Mouse (Mus musculus) hindbrain, embryonic 15.5 days (tissue): ENCODE results near the gene Odf3l2. TPM values are rescaled to one million over a fixed set of nuclear protein-coding genes. Genes with fewer than 3 reads are reported as not detected.
A peak's percentile ranks its signal among the peaks of the same experiment; 100 is the strongest.

Experiments used
- ATAC-seq: fragments of 200-750 bp; cut with Nextera tagmentation; 2 replicates; pipeline ENCODE4 v1.8.0; 2017; ENCODE audit warnings: low read depth, moderate number of reproducible peaks, moderate TSS enrichment; ENCODE audit not compliant: low FRiP score
- H3K27ac ChIP-seq: fragments of 300-500 bp; sonication (generic); replicated peaks from 2 replicates; pipeline ENCODE4 v1.5.1; 2015; ENCODE audit warnings: mild to moderate bottlenecking, inconsistent platforms
- H3K27me3 ChIP-seq: fragments of 300-500 bp; sonication (generic); 2 replicates; pipeline ENCODE4 v1.6.1; 2015; ENCODE audit warnings: control low read depth, inconsistent platforms
- H3K36me3 ChIP-seq: fragments of 300-500 bp; sonication (generic); 2 replicates; pipeline ENCODE4 v1.6.1; 2015; ENCODE audit warnings: control low read depth, inconsistent platforms
- H3K4me1 ChIP-seq: fragments of 300-500 bp; sonication (generic); replicated peaks from 2 replicates; pipeline ENCODE4 v1.6.1; 2015; ENCODE audit warnings: control low read depth, inconsistent platforms
- H3K4me2 ChIP-seq: fragments of 300-500 bp; sonication (generic); 2 replicates; pipeline ENCODE4 v1.6.1; 2015; ENCODE audit warnings: moderate library complexity, mild to moderate bottlenecking, inconsistent platforms
- H3K4me3 ChIP-seq: fragments of 300-500 bp; sonication (generic); 2 replicates; pipeline ENCODE4 v1.5.1; 2015; ENCODE audit warnings: mild to moderate bottlenecking, inconsistent platforms
- H3K9ac ChIP-seq: fragments of 300-500 bp; sonication (generic); 2 replicates; pipeline ENCODE4 v1.6.1; 2015; ENCODE audit warnings: inconsistent platforms
- H3K9me3 ChIP-seq: fragments of 300-500 bp; sonication (generic); 2 replicates; pipeline ENCODE4 v1.6.1; 2016; ENCODE audit warnings: control low read depth, inconsistent platforms
- WGBS: fragments of 180-500 bp; shearing (Covaris S2); methylation state at CpG from one replicate; pipeline ENCODE4 v1.1.7; 2015; 5-methylcytosine and 5-hydroxymethylcytosine counted together
- polyA plus RNA-seq: library from polyadenylated mRNA; unstranded; fragments of >200 nt; fragmentation: Nextera tagmentation; extraction: Ambion mirVana; gene quantifications from 2 replicates; pipeline ENCODE4 v1.2.1, GENCODE M21; 2015

Odf3l2 gene
- polyA plus RNA-seq, 1 experiment from 2014 or later = 0.43 TPM

DNA sequence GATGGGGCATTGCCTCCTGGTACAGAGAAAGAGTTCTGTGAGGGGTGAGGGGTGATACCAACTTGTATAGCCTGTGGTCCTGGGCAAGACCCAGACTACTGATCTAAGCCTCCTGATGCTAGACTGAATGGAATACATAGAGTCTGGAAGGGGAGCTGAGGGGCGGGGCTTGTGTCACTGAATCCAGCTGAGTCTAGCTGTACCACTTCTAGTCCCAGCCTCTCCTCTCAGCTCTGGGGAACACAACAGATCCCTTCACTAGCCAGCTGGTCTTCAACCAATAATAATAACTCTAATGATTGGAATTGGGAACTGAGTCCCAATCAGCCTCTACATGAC, 31.3 kb downstream of the Odf3l2 start:
- Histone ChIP-seq H3K9ac (peak overlapping the region; percentile 66; the same call in 1 of the 2 replicates), H3K9me3 (no peaks in the 10 kb centered on the region), H3K27ac (peak overlapping the region; percentile 50; the same call in 1 of the 2 replicates), H3K4me2 (peak overlapping the region; percentile 97), H3K36me3 (no peaks in the 10 kb centered on the region; the same call in 1 of the 2 replicates), H3K4me1 (peaks cover 28% of the 10 kb centered on the region), H3K27me3 (peaks cover 19% of the 10 kb centered on the region), H3K4me3 (peak overlapping the region; percentile 69)
- ATAC-seq = no peak; the same call in 1 of the 2 replicates
- 83% methylated on average over 1 of the region's 1 CpGs for WGBS

DNA sequence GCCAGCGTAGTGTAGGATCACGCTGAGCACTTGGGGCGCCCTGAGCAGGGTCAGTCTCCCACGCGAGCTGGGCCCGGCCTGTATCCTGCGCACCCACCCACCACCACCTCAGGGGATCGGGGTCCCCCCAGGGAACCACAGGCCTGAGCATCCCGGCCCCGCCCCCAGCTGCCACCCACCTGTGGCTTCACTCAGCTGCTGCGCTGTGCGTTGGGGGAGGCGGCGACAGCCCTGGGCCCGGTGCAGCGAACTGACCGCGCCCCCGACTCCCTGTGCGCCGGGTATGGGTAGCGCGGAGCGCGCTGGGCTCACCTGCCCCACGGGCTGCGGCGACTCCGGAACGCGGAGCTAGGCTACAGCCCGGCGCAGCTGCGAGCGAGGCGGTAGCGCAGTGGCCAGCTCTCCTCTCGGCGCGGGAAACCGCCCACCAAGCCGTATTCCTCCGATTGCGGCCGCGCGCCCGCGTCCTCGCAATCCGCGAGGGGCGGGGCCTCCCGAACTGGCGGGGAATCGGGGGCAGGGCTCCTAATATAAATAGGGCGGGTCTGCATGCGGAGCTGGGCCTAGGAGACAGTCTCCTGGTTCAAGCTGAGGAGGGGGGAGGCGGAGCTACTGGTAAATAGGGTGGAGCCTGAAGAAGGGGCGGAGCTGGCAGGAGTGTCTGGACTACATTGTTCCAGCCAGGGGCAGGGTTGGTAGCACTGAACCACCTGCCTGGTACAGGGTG, 31.8 kb downstream of the Odf3l2 start, which contains the start of gene C2cd4c:
TSS of gene C2cd4c (minus strand) at position 448 of the 727 bp plus-strand sequence.
- H3K4me2 ChIP-seq = peak within 1 kb of the TSS; percentile 97
- ATAC-seq = peak; percentile 90
- H3K9ac ChIP-seq = peak within 1 kb of the TSS; percentile 66
- H3K4me3 ChIP-seq = peak within 1 kb of the TSS; percentile 69
- H3K36me3 ChIP-seq = no peaks in the 10 kb centered on the region; the same call in 1 of the 2 replicates
- H3K9me3 ChIP-seq = no peaks in the 10 kb centered on the region
- 1% methylated on average over 60 of the region's 60 CpGs for WGBS
- H3K4me1 ChIP-seq = peaks cover 28% of the 10 kb centered on the region
- H3K27ac ChIP-seq = peak within 1 kb of the TSS; percentile 50; the same call in 1 of the 2 replicates
- peaks cover 19% of the 10 kb centered on the region for H3K27me3 ChIP-seq

DNA sequence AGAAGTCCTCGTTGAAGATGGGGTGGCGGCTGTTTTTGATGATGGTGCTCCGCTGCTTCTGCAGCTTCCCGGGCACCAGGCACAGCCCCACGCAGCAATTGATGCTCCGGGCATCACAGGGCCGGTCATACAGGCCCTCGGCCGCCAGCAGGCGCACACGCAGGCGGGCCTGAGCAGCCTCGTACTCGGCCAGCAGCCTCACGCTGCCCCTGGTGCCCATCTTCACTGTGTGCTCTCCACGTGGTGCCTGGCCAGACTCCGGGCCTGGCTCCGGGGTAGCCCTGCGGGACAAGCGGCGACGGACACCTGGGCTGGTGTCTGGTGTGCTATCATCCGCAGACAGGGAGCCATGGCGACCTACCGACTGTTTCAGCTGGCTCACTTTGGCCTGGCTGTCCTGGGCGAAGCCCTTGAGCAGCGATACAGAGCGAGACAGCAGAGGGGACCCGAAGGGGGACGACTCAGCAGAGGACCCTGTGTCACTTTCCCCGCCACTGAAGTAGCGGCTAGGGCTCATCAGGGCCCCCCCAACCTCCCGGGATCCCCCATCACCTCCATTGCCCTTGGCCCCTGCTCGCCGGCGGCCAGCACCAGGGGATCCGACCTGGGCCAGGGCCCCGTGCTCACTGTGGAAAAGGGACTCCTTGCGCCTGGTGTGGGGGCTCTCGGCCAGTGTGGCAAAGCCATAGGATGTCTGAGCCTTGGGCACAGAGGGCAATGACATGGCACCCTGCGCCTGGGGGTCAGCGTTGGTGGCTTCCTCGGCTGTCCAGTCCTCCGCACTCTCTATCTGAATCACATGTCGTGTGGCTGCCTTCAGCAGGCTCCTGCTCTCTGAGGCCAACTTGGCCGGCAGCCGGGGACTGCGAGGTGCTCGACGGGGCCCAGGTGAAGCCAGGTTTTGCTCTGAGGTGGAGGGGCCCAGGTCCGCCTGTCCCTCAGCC, 33.1 kb downstream of the Odf3l2 start:
- peak overlapping the region; percentile 69 for H3K4me3 ChIP-seq
- H3K9ac ChIP-seq = peak overlapping the region; percentile 66; the same call in 1 of the 2 replicates
- peak overlapping the region; percentile 97 for H3K4me2 ChIP-seq
- no peak overlapping the region for H3K27ac ChIP-seq
- no peaks in the 10 kb centered on the region for H3K36me3 ChIP-seq
- ATAC-seq = no peak
- peaks cover 19% of the 10 kb centered on the region for H3K27me3 ChIP-seq
- H3K4me1 ChIP-seq = peaks cover 28% of the 10 kb centered on the region
- WGBS = 11% methylated on average over 51 of the region's 51 CpGs
- no peaks in the 10 kb centered on the region for H3K9me3 ChIP-seq

DNA sequence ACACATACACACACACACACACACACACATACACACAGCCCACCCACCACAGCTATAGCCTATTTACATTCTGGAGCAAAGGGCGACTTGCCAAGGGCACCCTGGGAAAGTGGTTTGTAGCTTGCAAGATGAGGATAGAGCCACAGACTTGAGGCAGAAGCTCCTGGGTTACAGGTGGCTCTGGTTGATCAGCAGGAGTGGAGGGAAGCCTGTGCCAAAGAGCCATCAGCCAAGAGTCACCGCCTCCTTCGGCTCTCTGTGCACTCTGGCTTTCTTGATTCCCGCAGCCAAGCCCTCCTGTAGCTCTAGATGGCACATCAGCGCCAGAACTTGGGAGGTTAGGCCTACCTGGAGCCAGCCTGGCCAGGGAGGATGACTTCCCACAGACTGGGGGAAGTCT, 34.2 kb downstream of the Odf3l2 start:
- 27% methylated on average over 5 of the region's 5 CpGs for WGBS
- Histone ChIP-seq H3K27ac (no peak overlapping the region), H3K27me3 (peaks cover 19% of the 10 kb centered on the region), H3K4me3 (no peak overlapping the region), H3K4me1 (peaks cover 28% of the 10 kb centered on the region), H3K4me2 (no peak overlapping the region), H3K36me3 (no peaks in the 10 kb centered on the region), H3K9ac (no peak overlapping the region), H3K9me3 (no peaks in the 10 kb centered on the region)
- ATAC-seq = no peak

DNA sequence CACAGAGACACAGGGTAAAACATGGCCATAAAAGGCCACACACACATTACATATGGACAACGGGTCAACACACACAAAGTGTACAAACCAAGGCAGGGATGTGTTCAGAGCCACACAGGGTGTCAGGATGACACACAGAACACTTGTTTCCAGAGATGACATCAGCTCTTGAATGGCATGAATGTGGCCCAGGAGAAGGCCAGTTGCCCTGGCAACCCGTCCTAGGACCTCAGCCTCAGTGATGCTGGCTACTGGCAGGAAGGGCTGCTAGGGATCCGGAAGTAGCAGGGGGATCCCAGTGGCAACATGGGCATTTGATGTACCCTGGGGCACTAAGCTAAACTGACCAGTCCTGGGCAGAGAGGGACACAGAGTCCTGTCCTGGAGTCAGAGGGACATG, 36.3 kb downstream of the Odf3l2 start:
- Histone ChIP-seq H3K27me3 (peaks cover 19% of the 10 kb centered on the region), H3K36me3 (no peaks in the 10 kb centered on the region), H3K9ac (no peak overlapping the region), H3K9me3 (no peaks in the 10 kb centered on the region), H3K27ac (no peak overlapping the region), H3K4me3 (no peak overlapping the region), H3K4me1 (peaks cover 28% of the 10 kb centered on the region), H3K4me2 (no peak overlapping the region)
- ATAC-seq = no peak
- WGBS = 70% methylated on average over 3 of the region's 3 CpGs

DNA sequence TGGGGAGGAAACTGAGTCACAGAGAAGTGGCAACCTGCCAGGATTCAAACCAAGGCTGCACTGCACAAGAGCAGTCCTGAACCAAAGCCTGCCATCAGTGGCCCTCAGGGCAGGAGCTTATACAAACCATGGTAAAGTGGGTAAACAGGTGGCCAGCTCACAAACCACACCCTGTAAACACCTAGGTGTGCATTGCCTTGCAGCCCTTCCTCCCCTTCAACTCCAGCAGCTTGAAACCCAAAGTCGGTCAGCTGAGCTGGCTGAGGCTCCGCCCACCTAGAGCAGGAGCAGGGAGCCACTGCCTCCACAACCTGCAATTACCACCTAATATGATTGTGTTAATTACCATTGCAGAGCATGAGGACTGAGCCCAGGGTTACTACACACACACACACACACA, 37.6 kb downstream of the Odf3l2 start:
- peaks cover 12% of the 10 kb centered on the region for H3K27me3 ChIP-seq
- 46% methylated on average over 2 of the region's 2 CpGs for WGBS
- no peaks in the 10 kb centered on the region for H3K36me3 ChIP-seq
- no peak overlapping the region for H3K4me3 ChIP-seq
- ATAC-seq = no peak
- no peak overlapping the region for H3K27ac ChIP-seq
- H3K4me2 ChIP-seq = no peak overlapping the region
- H3K9me3 ChIP-seq = no peaks in the 10 kb centered on the region
- H3K9ac ChIP-seq = no peak overlapping the region
- peaks cover 20% of the 10 kb centered on the region for H3K4me1 ChIP-seq

DNA sequence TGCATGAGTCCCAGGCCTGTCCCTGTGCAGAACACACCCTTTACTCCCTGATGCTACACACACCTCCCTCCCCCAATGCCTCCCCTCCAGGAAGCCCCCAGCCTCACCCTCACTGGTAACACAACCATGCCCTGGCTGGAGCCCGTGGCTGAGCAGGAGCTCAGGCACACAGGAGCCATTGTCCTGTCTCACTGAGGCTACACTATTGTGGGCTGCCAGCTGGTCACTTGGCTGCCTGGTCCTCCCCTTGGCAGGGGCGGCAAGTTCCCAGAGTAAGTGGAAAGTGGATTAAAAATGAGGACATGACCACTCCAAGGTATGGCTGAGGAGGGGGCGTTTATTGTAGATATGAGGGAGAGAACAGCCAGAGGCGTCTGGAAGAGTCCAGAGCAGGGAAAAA, 39.0 kb downstream of the Odf3l2 start:
- peak; percentile 41; the same call in 1 of the 2 replicates for ATAC-seq
- H3K4me1 ChIP-seq = peaks cover 7% of the 10 kb centered on the region; the same call in 1 of the 2 replicates
- no peak overlapping the region for H3K4me3 ChIP-seq
- WGBS = 68% methylated on average over 4 of the region's 4 CpGs
- H3K4me2 ChIP-seq = no peak overlapping the region
- H3K9ac ChIP-seq = no peak overlapping the region
- no peaks in the 10 kb centered on the region for H3K9me3 ChIP-seq
- no peaks in the 10 kb centered on the region for H3K36me3 ChIP-seq
- H3K27ac ChIP-seq = no peak overlapping the region
- H3K27me3 ChIP-seq = no peaks in the 10 kb centered on the region

DNA sequence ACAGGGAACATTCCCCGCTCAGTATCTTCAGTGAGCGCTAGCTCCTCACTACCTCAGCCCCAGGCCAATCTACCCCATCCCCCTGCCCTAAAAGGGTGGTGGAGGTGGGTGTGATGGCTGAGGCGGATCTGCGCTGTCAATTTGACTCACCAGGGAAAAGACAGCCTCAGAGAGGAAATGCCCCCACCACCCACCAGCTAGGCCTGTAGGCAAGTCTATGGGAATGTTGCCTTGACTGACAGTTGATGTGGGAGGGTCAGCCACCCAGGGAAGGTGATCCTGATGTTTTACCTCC, 47.7 kb downstream of the Odf3l2 start:
- H3K4me3 ChIP-seq = no peak overlapping the region
- no peak for ATAC-seq
- no peak overlapping the region for H3K4me2 ChIP-seq
- H3K27ac ChIP-seq = no peak overlapping the region
- H3K4me1 ChIP-seq = 0 out of 2 replicates have a peak, but pooled peaks cover 3% of the 10 kb centered on the region
- peaks cover 16% of the 10 kb centered on the region; the same call in 1 of the 2 replicates for H3K27me3 ChIP-seq
- no peak overlapping the region for H3K9ac ChIP-seq
- H3K36me3 ChIP-seq = no peaks in the 10 kb centered on the region
- no peaks in the 10 kb centered on the region for H3K9me3 ChIP-seq
- WGBS = 71% methylated on average over 4 of the region's 4 CpGs

DNA sequence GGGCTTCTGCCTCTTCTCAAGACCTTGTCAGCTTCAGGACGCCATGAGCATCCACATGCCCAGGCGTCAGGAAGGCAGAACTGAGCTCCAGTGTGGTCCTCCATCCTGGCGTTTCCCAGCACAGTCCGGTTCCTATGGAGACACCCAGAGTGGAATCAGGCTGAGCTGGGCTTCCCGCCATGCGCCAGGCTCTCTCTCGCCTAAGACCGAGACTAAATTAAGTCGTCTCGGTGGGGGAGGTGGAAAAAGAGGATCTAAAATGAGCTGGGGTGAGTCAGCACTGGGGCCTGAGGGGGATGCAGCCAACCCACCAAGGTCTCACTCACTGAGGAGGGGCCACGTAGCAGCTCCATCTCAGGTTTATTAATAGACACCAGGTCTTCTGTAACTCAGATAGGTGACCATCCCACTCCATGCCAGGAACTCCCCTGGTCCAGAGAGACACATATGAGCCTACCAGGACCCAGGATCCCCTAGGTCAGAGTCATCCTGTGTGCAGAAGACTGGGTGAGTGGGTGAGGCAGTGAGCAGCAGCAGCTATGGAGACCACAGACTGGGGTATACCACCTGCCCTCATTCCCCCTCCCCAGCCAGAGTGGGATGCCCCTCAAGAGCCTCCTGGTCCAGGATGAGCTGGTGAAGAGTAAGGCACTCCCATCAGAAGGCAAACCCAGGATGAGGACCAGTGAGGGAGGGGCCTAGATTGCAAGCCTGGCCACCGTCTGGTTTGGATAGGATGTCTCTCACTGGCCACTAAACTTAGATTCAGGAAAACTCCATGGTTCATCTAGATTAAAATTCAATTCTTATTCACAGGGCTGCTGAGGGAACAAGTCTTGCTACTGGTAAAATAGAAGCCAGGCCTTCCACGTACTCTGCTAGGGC, 48.2 kb downstream of the Odf3l2 start:
- H3K9me3 ChIP-seq = no peaks in the 10 kb centered on the region
- H3K27me3 ChIP-seq = peaks cover 16% of the 10 kb centered on the region; the same call in 1 of the 2 replicates
- no peak overlapping the region for H3K4me2 ChIP-seq
- H3K36me3 ChIP-seq = no peaks in the 10 kb centered on the region
- 32% methylated on average over 13 of the region's 13 CpGs for WGBS
- H3K4me1 ChIP-seq = 0 out of 2 replicates have a peak, but pooled peaks cover 3% of the 10 kb centered on the region
- H3K9ac ChIP-seq = no peak overlapping the region
- H3K27ac ChIP-seq = no peak overlapping the region
- no peak overlapping the region for H3K4me3 ChIP-seq
- ATAC-seq = no peak

DNA sequence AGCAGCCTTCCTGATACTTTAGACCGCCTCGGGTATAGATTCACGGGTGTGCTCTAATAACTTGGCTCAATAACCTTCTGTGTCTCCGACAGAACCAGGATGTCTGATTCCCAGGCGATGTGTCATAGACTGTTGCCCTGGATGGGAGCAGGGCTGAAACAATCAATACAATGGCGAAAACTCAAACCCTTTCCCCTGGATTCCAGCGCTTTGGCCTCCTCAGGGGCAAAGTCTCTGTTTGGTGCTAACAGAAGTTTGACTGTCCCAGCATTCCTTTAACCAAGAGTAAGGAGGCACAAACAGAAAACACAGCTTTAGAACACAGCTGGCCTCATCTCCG, 50.0 kb downstream of the Odf3l2 start:
- no peak overlapping the region for H3K4me3 ChIP-seq
- ATAC-seq = peak; percentile 16; the same call in 1 of the 2 replicates
- H3K4me2 ChIP-seq = no peak overlapping the region
- 62% methylated on average over 8 of the region's 8 CpGs for WGBS
- H3K4me1 ChIP-seq = 0 out of 2 replicates have a peak, but pooled peaks cover 3% of the 10 kb centered on the region
- H3K27me3 ChIP-seq = peaks cover 16% of the 10 kb centered on the region; the same call in 1 of the 2 replicates
- H3K27ac ChIP-seq = no peak overlapping the region
- H3K9ac ChIP-seq = no peak overlapping the region
- no peaks in the 10 kb centered on the region for H3K9me3 ChIP-seq
- H3K36me3 ChIP-seq = no peaks in the 10 kb centered on the region

DNA sequence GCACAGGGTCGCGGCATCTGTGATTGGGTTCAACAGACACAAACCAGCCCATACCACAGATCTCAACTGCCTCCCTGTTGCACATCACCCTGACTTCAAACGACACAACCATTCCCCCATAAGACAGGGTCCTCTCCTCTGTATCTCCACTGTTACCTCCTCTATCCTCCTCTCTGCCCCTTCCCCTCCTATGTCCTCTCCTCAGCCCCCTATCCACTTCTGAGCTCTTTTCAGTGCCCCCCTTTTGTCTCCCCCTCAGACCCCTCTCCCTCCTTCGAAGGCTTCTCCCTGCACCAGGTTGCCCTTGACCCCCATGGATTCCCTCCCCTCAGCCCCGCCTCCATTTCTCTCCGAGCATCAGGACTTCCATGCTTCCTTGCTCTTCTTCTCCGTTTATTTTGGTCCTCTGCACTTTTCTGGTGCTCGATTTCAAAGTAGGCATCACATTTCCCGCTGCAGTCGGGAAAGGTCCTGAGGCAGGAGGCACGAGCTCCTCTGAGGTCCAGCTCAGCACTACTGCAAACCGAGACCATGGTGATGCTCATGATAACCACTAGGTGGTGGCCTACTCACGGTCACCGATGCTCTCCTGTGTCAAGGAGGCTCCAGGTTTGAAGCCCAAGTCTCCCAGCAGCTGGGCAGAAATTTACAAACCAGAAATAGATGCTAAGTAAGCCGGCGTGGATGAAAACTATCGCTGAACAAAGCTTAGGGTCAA, 50.5 kb downstream of the Odf3l2 start:
- H3K9ac ChIP-seq = no peak overlapping the region
- WGBS = 17% methylated on average over 17 of the region's 17 CpGs

More for the DNA sequence above, 50.5 kb downstream of the Odf3l2 start:
- Histone ChIP-seq H3K9me3 (no peaks in the 10 kb centered on the region), H3K36me3 (no peaks in the 10 kb centered on the region), H3K4me3 (no peak overlapping the region), H3K4me2 (peak overlapping the region; percentile 42), H3K27ac (no peak overlapping the region), H3K27me3 (peaks cover 16% of the 10 kb centered on the region; the same call in 1 of the 2 replicates), H3K4me1 (0 out of 2 replicates have a peak, but pooled peaks cover 3% of the 10 kb centered on the region)
- peak; percentile 95 for ATAC-seq
